Mouse (Mus musculus) ES-E14 (cell line): ENCODE data around the gene Pik3r2. TPM values are rescaled to one million over a fixed set of nuclear protein-coding genes. Genes with fewer than 3 reads are reported as not detected.
A peak's percentile ranks its signal among the peaks of the same experiment; 100 is the strongest.

Experiments used
- DNase-seq: peaks from one replicate; pipeline ENCODE4 v3.0.0-alpha.2; 2013; ENCODE audit warnings: low read depth, low spot score
- H3K27ac ChIP-seq: 2 replicates; pipeline ENCODE4 v1.5.1; 2012; ENCODE audit warnings: low read depth, mild to moderate bottlenecking, low read length, moderate library complexity, mixed read lengths; ENCODE audit not compliant: poor library complexity, insufficient read depth, severe bottlenecking
- H3K36me3 ChIP-seq: 2 replicates; pipeline ENCODE4 v1.6.1; 2012; ENCODE audit warnings: mild to moderate bottlenecking, low read length, moderate library complexity, mixed read lengths; ENCODE audit not compliant: control insufficient read depth, poor library complexity, insufficient read depth, severe bottlenecking
- H3K4me1 ChIP-seq, 2 experiments: fragments of 150-350 bp in 1 of 2; sonication (generic) in 1 of 2; 2 replicates each; pipeline ENCODE4 v1.6.1; 2012; ENCODE audit warnings: low read length in 2 of 2, mild to moderate bottlenecking in 1 of 2, mixed read lengths in 1 of 2; ENCODE audit not compliant: control insufficient read depth in 2 of 2, insufficient read depth in 2 of 2, poor library complexity in 1 of 2
- H3K4me3 ChIP-seq, 2 experiments: fragments of 150-350 bp in 1 of 2; sonication (generic) in 1 of 2; 2 replicates each; pipeline ENCODE4 v1.5.1; 2012; ENCODE audit warnings: low read length in 2 of 2, low read depth in 1 of 2, mild to moderate bottlenecking in 1 of 2, mixed read lengths in 1 of 2; ENCODE audit not compliant: insufficient read depth in 1 of 2, poor library complexity in 1 of 2, severe bottlenecking in 1 of 2
- H3K9ac ChIP-seq: 2 replicates; pipeline ENCODE4 v1.6.1; 2012; ENCODE audit warnings: low read depth, mild to moderate bottlenecking, low read length, mixed read lengths; ENCODE audit not compliant: poor library complexity, insufficient read depth, severe bottlenecking
- H3K9me3 ChIP-seq: fragments of 150-350 bp; sonication (generic); 2 replicates; pipeline ENCODE4 v1.6.1; 2012; ENCODE audit warnings: low read depth, mild to moderate bottlenecking, low read length; ENCODE audit not compliant: control insufficient read depth, insufficient read depth
- CHD2 ChIP-seq: IDR thresholded peaks from 2 replicates; pipeline ENCODE4 v1.6.1; 2014; ENCODE audit warnings: mild to moderate bottlenecking, low read depth, low read length, inconsistent platforms
- HCFC1 ChIP-seq: IDR thresholded peaks from 2 replicates; pipeline ENCODE4 v1.6.1; 2012; ENCODE audit warnings: low read length, inconsistent platforms, borderline replicate concordance; ENCODE audit not compliant: insufficient read depth
- MAFK ChIP-seq: IDR thresholded peaks from 2 replicates; pipeline ENCODE4 v1.6.1; 2014; ENCODE audit warnings: mild to moderate bottlenecking, low read depth, low read length, inconsistent platforms; ENCODE audit not compliant: insufficient read depth
- ZC3H11A ChIP-seq: IDR thresholded peaks from 2 replicates; pipeline ENCODE4 v1.6.1; 2012; ENCODE audit warnings: low read depth, mild to moderate bottlenecking, inconsistent platforms, low read length, borderline replicate concordance
- ZNF384 ChIP-seq: IDR thresholded peaks from 2 replicates; pipeline ENCODE4 v1.6.1; 2012; ENCODE audit warnings: low read depth, low read length, inconsistent platforms
- in situ Hi-C, 2 experiments: fragments of 600-800 bp; cut with MboI; formaldehyde crosslinking; loops; one replicate each; pipeline ENCODE4 v1.15.1; 2025; ENCODE audit warnings: low sequenced_read_pairs in 2 of 2, inconsistent platforms in 1 of 2; ENCODE audit not compliant: unreplicated experiment in 2 of 2
- total RNA-seq: library from RNA; depleted of rRNA; stranded (reverse); fragments of 300-350 nt; gene quantifications from 2 replicates; pipeline ENCODE4 v1.2.3, GENCODE M21; 2012

The Pik3r2 gene
- total RNA-seq, 1 experiment: 52.7 TPM

DNA sequence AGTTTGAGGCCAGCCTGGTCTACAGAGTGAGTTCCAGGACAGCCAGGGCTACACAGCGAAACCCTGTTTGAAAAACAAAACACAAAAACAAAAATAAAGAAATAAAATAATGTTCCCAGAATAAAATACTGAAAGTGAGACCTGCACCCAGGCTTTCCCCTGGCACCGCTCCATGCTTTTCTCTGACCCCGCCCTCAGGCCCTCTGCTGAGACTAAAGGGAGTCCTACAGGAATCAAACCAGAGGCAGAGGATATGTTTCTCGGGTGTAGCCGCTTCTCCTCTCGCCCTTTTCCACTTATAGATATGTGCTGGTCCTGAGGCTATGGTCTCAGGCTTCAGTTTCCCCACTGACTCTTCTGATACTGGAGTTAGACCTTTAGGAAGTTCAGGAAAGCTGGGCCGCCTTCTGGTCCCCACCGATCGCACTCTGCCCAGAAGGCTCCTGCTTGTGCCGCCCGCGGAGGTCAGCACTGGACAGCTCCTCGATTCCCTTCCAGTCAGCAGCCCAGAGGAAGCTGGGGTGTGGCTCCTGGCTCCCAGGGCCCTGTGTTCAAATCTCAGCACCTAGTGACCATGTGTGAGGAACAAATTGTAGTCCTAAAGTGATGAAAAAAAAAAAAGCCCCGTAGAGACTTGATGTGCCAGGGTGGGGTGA, 50.6 kb downstream of the Pik3r2 start:
- H3K36me3 ChIP-seq: no peaks in the 10 kb centered on the region
- H3K9ac ChIP-seq: no peak overlapping the region
- in situ Hi-C loops: no loop called here
- TF ChIP-seq CHD2 (no peak), ZNF384 (no peak), ZC3H11A (no peak), MAFK (no peak), HCFC1 (no peak)
- DNase-seq: no peak
- no peaks in the 10 kb centered on the region for H3K9me3 ChIP-seq
- H3K4me3 ChIP-seq: no peak overlapping the region
- no peak overlapping the region for H3K27ac ChIP-seq
- H3K4me1 ChIP-seq: peaks cover 1 to 10% of the 10 kb centered on the region in 2 experiments; a peak in 2 of 4 replicates

DNA sequence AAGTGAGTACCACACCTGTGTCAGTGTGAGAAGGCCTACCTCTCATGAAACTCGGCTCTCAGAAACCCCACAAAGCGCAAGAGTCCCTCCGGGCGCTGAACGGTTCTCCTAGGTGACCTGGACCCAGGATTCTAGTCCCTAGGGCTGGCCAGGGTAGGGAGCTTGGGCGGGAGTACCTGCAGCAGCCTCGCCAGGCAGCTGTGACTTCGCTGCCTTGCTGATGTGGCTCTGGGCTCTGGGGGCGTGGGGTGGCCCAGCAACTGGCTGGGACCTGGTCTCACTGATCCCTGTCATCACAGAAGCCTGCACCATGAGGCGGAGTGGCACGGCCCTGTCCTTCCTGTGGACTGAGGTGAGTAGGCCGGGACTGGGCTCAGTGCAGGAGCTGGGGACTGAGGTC, 52.3 kb downstream of the Pik3r2 start:
- TF ChIP-seq HCFC1 (no peak), MAFK (no peak), CHD2 (no peak), ZC3H11A (no peak), ZNF384 (no peak)
- Histone ChIP-seq H3K4me3 (peak overlapping the region; percentile 30 to 31; a peak in 1 of 4 replicates), H3K27ac (no peak overlapping the region), H3K9me3 (no peaks in the 10 kb centered on the region), H3K9ac (0 out of 2 replicates have a peak overlapping the region, but pooled peaks have one; percentile 18), H3K4me1 (peaks cover 0 to 6% of the 10 kb centered on the region in 2 experiments; a peak in 1 of 4 replicates), H3K36me3 (no peaks in the 10 kb centered on the region)
- DNase-seq: no peak
- in situ Hi-C loops: no loop called here

DNA sequence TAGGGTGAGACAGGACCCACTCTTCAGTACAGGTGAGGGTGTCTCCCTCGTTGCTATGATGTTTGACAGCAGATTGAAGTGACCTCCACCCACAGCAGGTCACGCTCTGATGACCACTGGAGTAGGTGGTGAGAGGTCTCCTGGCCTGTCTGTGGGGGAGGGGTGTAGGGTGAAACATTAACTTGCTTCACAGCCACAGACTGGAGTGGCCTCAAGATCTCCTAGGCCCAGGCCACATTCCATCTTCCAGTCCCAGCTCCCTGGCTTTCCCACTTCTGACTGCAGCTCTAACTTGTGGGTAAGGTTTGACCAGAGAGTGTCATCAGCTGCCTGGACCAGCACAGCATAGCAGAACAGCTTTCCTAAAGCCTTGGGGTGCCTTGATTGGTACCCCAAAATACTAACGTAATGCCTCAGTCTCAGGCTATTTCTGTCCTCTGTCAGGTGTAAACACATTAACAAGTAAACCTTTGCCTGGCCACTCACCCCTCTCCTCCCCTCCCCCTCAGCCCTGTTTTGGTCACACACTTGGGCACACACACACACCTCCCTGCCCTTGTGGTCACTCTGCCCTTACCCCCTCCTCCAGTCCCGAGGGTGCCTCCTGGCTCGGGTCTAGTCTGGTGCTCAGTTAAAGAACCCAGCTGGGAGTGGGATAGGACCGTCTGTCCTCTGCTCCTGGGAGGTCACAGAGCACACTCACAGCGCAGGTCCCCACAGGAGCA, 52.9 kb downstream of the Pik3r2 start, which contains the start of gene Pde4c:
Pde4c (plus strand) TSS at position 235 of the 725 bp plus-strand sequence.
- 0 out of 2 replicates have a peak within 1 kb of the TSS, but pooled peaks have one; percentile 18 for H3K9ac ChIP-seq
- H3K9me3 ChIP-seq: no peaks in the 10 kb centered on the region
- peaks cover 0 to 6% of the 10 kb centered on the region in 2 experiments; a peak in 1 of 4 replicates for H3K4me1 ChIP-seq
- H3K36me3 ChIP-seq: no peaks in the 10 kb centered on the region
- in situ Hi-C loops: no loop called here
- no peak within 1 kb of the TSS for H3K27ac ChIP-seq
- peak within 1 kb of the TSS; percentile 30 to 31; a peak in 1 of 4 replicates for H3K4me3 ChIP-seq
- no peak for DNase-seq
- TF ChIP-seq ZC3H11A (no peak), ZNF384 (no peak), CHD2 (no peak), HCFC1 (no peak)

DNA sequence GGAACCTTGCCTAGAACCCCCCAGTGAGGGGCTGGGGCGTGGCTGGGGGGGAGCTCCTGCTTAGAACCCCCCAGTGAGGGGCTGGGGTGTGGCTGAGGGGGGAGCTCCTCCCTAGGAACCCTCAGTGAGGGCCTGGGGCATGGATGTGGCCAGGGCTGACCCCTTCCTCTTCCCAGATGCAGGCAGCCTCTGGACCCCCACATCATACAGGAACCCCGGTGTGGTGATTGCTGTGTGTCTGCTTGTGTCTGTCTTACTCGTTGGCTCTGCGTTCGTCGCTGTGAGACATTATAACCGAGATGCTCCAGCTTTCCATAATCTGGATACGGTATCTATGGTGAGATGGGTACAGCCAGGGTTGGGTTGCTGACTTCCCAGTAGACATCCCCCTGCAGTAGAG, 54.9 kb downstream of the Pik3r2 start:
- H3K4me3 ChIP-seq: no peak overlapping the region
- no peak overlapping the region for H3K9ac ChIP-seq
- H3K4me1 ChIP-seq: peaks cover 0 to 13% of the 10 kb centered on the region in 2 experiments; a peak in 1 of 4 replicates
- no peaks in the 10 kb centered on the region for H3K36me3 ChIP-seq
- H3K9me3 ChIP-seq: no peaks in the 10 kb centered on the region
- H3K27ac ChIP-seq: no peak overlapping the region
- no peak for DNase-seq
- in situ Hi-C loops: no loop called here
- TF ChIP-seq HCFC1 (no peak), ZC3H11A (no peak), MAFK (no peak), ZNF384 (no peak), CHD2 (no peak)
